Mouse (Mus musculus) lung, embryonic 14.5 days (tissue): ENCODE measurements at regions not wholly inside any gene's neighbourhood (a gene's known extent, or its start where the extent isn't known, plus 50 kb on each side); places are given as distances from the start of the nearest gene placed in this dataset.

ENCODE experiments used
- ATAC-seq: fragments of 200-750 bp; cut with Nextera tagmentation; 2 replicates; pipeline ENCODE4 v1.8.0; 2017; ENCODE audit warnings: mild to moderate bottlenecking, moderate TSS enrichment, moderate library complexity; ENCODE audit not compliant: insufficient read depth
- DNase-seq: peaks from one replicate; pipeline ENCODE4 v3.0.0-alpha.2; 2015
- H3K27ac ChIP-seq: fragments of 300-500 bp; sonication (generic); 2 replicates; pipeline ENCODE4 v1.5.1; 2014; ENCODE audit warnings: low read depth, mild to moderate bottlenecking, moderate library complexity
- H3K27me3 ChIP-seq: fragments of 300-500 bp; sonication (generic); 2 replicates; pipeline ENCODE4 v1.6.1; 2014; ENCODE audit warnings: low read length, control low read depth; ENCODE audit not compliant: insufficient read depth
- H3K36me3 ChIP-seq: fragments of 300-500 bp; sonication (generic); 2 replicates; pipeline ENCODE4 v1.6.1; 2014; ENCODE audit warnings: control low read depth; ENCODE audit not compliant: insufficient read depth
- H3K4me1 ChIP-seq: fragments of 300-500 bp; sonication (generic); 2 replicates; pipeline ENCODE4 v1.6.1; 2014; ENCODE audit warnings: antibody characterized with exemption, control low read depth; ENCODE audit not compliant: insufficient read depth
- H3K4me2 ChIP-seq: fragments of 300-500 bp; sonication (generic); 2 replicates; pipeline ENCODE4 v1.6.1; 2014; ENCODE audit warnings: mild to moderate bottlenecking
- H3K4me3 ChIP-seq: fragments of 300-500 bp; sonication (generic); 2 replicates; pipeline ENCODE4 v1.5.1; 2014; ENCODE audit warnings: low read depth, low read length
- H3K9ac ChIP-seq: fragments of 300-500 bp; sonication (generic); 2 replicates; pipeline ENCODE4 v1.6.1; 2014
- H3K9me3 ChIP-seq: fragments of 300-500 bp; sonication (generic); 2 replicates; pipeline ENCODE4 v1.6.1; 2016; ENCODE audit warnings: low read depth, low read length, control low read depth
- CTCF ChIP-seq: IDR thresholded peaks from 2 replicates; pipeline ENCODE4 v1.5.1; 2016; ENCODE audit warnings: antibody characterized with exemption, low read depth
- WGBS: fragments of 180-500 bp; shearing (Covaris S2); extraction: QIAGEN DNeasy Blood & Tissue Kit; methylation state at CpG from one replicate; pipeline ENCODE4 v1.1.7; 2014; 5-methylcytosine and 5-hydroxymethylcytosine counted together

- no peak overlapping the region for H3K4me2 ChIP-seq
- H3K4me3 ChIP-seq, result no peak overlapping the region
- H3K9ac ChIP-seq, result no peak overlapping the region
- WGBS, result 74% methylated on average over 5 of the region's 5 CpGs
- no peaks in the 10 kb centered on the region; the same call in 1 of the 2 replicates for H3K4me1 ChIP-seq
- TF ChIP-seq CTCF, result no peak
- no peaks in the 10 kb centered on the region for H3K36me3 ChIP-seq
- DNase-seq (no peak), ATAC-seq (no peak)
- no peaks in the 10 kb centered on the region for H3K27me3 ChIP-seq
- no peak overlapping the region for H3K27ac ChIP-seq
- H3K9me3 ChIP-seq, result no peaks in the 10 kb centered on the region
Observed at GRCm38 (mm10) chr1:61418396-61418795, 220.2 kb upstream of the Pard3b start.

- no peaks in the 10 kb centered on the region; the same call in 1 of the 2 replicates for H3K4me1 ChIP-seq
- H3K4me3 ChIP-seq, result no peak overlapping the region
- no peaks in the 10 kb centered on the region for H3K27me3 ChIP-seq
- 20% methylated on average over 6 of the region's 6 CpGs for WGBS
- no peaks in the 10 kb centered on the region for H3K36me3 ChIP-seq
- peak overlapping the region; percentile 19; the same call in 1 of the 2 replicates for H3K27ac ChIP-seq
- no peak overlapping the region for H3K9ac ChIP-seq
- no peak overlapping the region for H3K4me2 ChIP-seq
- ATAC-seq, result no peak
- no peaks in the 10 kb centered on the region for H3K9me3 ChIP-seq
- no peak for TF ChIP-seq CTCF
- peak; percentile 31 for DNase-seq
Observed at GRCm38 (mm10) chr1:61419839-61420238, 218.8 kb upstream of the Pard3b start.

- ATAC-seq (no peak), DNase-seq (no peak)
- Histone ChIP-seq H3K4me2 (no peak overlapping the region), H3K4me3 (no peak overlapping the region), H3K9ac (no peak overlapping the region), H3K9me3 (no peaks in the 10 kb centered on the region), H3K27ac (no peak overlapping the region), H3K4me1 (no peaks in the 10 kb centered on the region; the same call in 1 of the 2 replicates), H3K27me3 (no peaks in the 10 kb centered on the region), H3K36me3 (no peaks in the 10 kb centered on the region)
- TF ChIP-seq CTCF, result no peak
Observed at GRCm38 (mm10) chr1:61423253-61423652, 215.4 kb upstream of the Pard3b start.

GRCm38 (mm10) chr1:61428706-61429501, 209.7 kb upstream of the Pard3b start:
- no peak for TF ChIP-seq CTCF
- H3K27ac ChIP-seq, result no peak overlapping the region
- no peaks in the 10 kb centered on the region for H3K9me3 ChIP-seq
- H3K4me3 ChIP-seq, result no peak overlapping the region
- no peaks in the 10 kb centered on the region; the same call in 1 of the 2 replicates for H3K4me1 ChIP-seq
- DNase-seq (peak; percentile 82), ATAC-seq (0 out of 2 replicates have a peak, but pooled peaks have one; percentile 24)
- 69% methylated on average over 4 of the region's 4 CpGs for WGBS
- H3K27me3 ChIP-seq, result no peaks in the 10 kb centered on the region
- no peak overlapping the region for H3K9ac ChIP-seq
- H3K36me3 ChIP-seq, result no peaks in the 10 kb centered on the region
- no peak overlapping the region for H3K4me2 ChIP-seq

- H3K9ac ChIP-seq, result no peak overlapping the region
- WGBS, result 50% methylated on average over 3 of the region's 3 CpGs
- H3K4me3 ChIP-seq, result no peak overlapping the region
- no peak for ATAC-seq
- H3K27me3 ChIP-seq, result no peaks in the 10 kb centered on the region
- no peaks in the 10 kb centered on the region for H3K4me1 ChIP-seq
- no peaks in the 10 kb centered on the region for H3K36me3 ChIP-seq
- no peak overlapping the region for H3K4me2 ChIP-seq
- H3K9me3 ChIP-seq, result no peaks in the 10 kb centered on the region
- peak; percentile 2 for DNase-seq
- no peak overlapping the region for H3K27ac ChIP-seq
- no peak for TF ChIP-seq CTCF
Observed at GRCm38 (mm10) chr1:61437603-61438002, 201.0 kb upstream of the Pard3b start.

- TF ChIP-seq CTCF, result no peak
- Histone ChIP-seq H3K9me3 (no peaks in the 10 kb centered on the region), H3K36me3 (no peaks in the 10 kb centered on the region), H3K9ac (no peak overlapping the region), H3K4me2 (no peak overlapping the region), H3K27me3 (no peaks in the 10 kb centered on the region), H3K27ac (no peak overlapping the region), H3K4me3 (no peak overlapping the region), H3K4me1 (no peaks in the 10 kb centered on the region)
- WGBS, result 46% methylated on average over 3 of the region's 3 CpGs
- ATAC-seq (no peak), DNase-seq (peak; percentile 30)
Observed at GRCm38 (mm10) chr1:61461435-61461834, 177.2 kb upstream of the Pard3b start.

- no peak overlapping the region for H3K27ac ChIP-seq
- no peak for TF ChIP-seq CTCF
- no peaks in the 10 kb centered on the region for H3K9me3 ChIP-seq
- no peak overlapping the region for H3K4me3 ChIP-seq
- H3K4me1 ChIP-seq, result no peaks in the 10 kb centered on the region
- H3K36me3 ChIP-seq, result no peaks in the 10 kb centered on the region
- no peak overlapping the region for H3K9ac ChIP-seq
- no peak overlapping the region for H3K4me2 ChIP-seq
- no peak for DNase-seq
- WGBS, result 75% methylated on average over 5 of the region's 5 CpGs
- H3K27me3 ChIP-seq, result no peaks in the 10 kb centered on the region
- no peak for ATAC-seq
Observed at GRCm38 (mm10) chr1:61470617-61471214, 167.9 kb upstream of the Pard3b start.
